Mouse (Mus musculus): ENCODE results near the gene Mmp11.
"Not testable (repeated sequence)": the region's sequence is repeated elsewhere in the genome, so short reads cannot be mapped to it uniquely, and the experiment has no call there.

Gene Mmp11

DNA sequence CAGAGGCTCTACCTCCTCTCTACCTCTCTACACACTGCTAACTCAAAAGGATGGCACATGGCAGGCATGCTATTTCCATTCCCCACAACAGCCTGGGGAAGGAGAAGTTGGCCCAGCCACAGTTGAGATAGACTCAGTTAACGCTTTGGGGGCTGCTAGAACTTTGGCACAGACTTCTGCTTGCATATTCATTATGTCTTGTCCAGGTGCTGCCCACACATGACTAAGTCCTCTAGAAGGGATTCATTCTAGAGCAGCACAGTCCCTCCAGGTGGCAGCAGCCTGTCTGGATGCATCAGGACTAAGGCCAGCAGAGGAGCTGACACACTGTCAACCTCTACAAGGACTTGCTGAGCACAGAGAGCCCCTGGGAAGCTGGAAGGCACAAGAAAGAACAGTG lies 40.1 kb downstream of the Mmp11 start:
- no peak for DNase-seq (ENCODE audit: low spot score)

DNA sequence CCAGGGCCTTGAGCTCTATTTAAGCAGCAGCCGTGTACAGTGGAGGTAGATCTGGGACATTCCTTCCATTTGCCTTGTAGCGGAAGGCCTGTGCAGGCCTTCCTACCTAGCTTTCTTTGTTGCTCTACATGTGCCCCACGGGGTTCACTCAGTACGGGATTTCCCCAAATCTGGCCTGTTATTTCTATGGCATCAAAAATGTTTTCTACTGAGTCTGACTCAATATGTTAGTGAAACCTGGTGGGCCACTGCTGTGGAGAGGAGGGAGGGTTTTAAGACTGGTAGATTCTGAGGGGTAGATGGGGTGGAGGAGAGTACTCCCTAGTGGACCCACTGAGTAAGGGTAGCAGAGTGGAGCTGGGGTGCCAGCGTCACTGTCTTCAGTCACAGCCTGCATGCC lies 40.6 kb downstream of the Mmp11 start:
- DNase-seq (ENCODE audit: low spot score), result no peak

- no peak for DNase-seq (ENCODE audit: low spot score)
Measured at GRCm38 (mm10) chr10:75894601-75895000, 41.7 kb downstream of the Mmp11 start.

- DNase-seq (ENCODE audit: low spot score), result peak; percentile 98
Measured at GRCm38 (mm10) chr10:75893089-75893750, 43.1 kb downstream of the Mmp11 start, which contains the start of gene Derl3. Gene Derl3, plus strand, starts transcription at chr10:75893413.

- DNase-seq (ENCODE audit: low spot score), result no peak
Measured at GRCm38 (mm10) chr10:75889406-75890153, 46.7 kb downstream of the Mmp11 start.

GRCm38 (mm10) chr10:75887504-75887903 lies 48.8 kb downstream of the Mmp11 start:
- DNase-seq (ENCODE audit: low spot score), result not testable (repeated sequence)

DNA sequence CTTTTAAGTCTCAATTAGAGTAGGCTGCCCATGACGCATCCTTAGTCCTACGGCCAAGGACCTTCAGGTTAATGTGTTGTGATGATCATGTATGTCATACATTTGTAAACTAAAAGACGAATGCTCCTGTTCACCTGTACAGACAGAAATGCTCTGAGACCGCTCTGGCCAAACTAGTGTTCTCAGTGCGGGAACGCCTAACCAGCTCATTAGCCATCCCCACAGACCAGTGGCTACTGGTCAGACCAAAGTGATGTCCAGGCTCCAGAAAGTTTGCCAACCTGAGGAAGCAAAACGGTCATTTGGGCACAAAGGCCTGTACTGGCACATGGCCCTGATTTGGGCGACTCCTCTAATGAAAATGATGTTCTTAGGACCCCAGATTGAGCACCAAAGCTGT lies 51.6 kb downstream of the Mmp11 start:
- DNase-seq (ENCODE audit: low spot score), result no peak

- DNase-seq (ENCODE audit: low spot score), result peak; percentile 79
Measured at GRCm38 (mm10) chr10:75883232-75883552, 53.1 kb downstream of the Mmp11 start.

DNA sequence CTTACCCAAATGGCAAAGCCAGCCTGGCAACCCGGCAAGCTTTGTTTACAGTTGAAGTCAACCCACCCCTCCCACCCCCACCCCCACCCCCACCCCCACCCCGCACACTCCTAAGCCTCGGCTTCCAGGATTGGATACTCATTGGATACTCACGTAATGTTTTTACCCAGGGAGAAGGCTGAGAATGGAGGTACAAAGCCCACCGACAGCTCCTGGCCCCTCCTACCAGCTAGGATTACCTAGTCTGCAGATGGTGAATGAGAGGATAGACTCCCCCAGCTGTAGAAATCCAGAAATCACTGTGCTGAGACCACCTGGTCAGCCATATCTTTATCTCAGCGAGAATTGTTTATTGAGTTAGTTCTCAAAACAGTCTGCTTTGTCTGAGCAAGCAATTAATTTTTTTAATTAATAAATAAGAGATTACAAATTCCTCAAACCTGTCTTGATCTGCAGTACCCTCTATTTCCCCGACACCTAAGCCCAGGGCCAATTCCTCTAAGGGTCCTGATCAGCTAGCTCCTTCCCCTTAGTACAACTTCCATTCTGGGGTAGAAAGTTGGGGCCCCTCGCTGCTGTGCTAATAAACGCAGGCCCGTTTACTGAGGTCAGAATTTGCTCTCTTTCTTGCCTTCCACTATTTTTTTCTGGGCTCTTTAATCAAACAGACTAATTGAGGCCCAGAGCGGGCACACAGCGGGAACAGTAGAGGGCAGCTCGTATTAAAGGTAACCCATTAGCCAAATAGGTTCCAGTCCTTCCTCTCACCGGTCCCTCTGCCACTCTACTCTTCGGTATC lies 53.7 kb downstream of the Mmp11 start:
- no peak for DNase-seq (ENCODE audit: low spot score)

DNA sequence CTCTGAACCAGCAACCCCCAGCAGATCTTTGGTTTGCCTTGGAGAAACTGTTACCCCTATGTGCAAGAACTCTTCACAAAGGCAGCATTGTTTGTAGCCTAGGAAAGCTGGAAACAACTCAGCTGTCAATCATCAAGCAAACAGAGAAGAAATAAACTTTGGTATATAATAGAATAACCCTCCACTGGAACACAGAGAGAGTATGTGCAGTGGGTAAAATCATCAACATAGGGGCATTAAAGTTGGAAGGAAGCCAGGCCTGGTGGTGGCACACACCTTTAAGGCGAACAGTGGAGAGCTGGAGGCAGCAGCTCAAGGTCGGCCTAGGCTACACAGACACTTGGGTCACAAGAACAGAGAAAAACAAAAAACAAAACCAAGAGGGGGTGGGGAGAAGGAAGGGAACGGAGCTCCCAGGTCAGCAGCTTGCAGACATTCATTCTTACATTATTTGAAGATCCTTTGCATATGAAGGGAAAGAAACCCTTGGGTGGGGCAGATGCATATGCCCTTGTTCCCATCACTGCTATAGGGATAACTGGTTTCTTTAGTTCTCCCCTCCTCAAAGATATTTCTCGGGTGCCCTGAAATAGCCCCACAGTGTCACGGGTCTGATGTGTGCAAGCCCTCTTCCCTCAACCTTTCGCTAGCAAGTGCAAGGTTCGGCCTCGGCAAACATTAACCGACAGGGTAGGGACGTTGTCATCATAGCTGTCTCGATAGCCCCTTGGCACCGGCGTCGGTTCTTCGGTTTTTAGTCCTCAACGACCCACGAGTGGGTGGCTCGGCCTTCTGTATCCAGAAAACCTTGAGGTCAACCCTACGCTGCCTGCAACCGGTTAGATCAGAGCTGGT lies 54.5 kb downstream of the Mmp11 start:
- no peak for DNase-seq (ENCODE audit: low spot score)

GRCm38 (mm10) chr10:75880771-75881577 lies 55.3 kb downstream of the Mmp11 start:
- no peak for DNase-seq (ENCODE audit: low spot score)

- no peak for DNase-seq (ENCODE audit: low spot score)
Measured at GRCm38 (mm10) chr10:75880351-75880750, 55.9 kb downstream of the Mmp11 start.

GRCm38 (mm10) chr10:75878836-75879235 lies 57.5 kb downstream of the Mmp11 start:
- no peak for DNase-seq (ENCODE audit: low spot score)

DNA sequence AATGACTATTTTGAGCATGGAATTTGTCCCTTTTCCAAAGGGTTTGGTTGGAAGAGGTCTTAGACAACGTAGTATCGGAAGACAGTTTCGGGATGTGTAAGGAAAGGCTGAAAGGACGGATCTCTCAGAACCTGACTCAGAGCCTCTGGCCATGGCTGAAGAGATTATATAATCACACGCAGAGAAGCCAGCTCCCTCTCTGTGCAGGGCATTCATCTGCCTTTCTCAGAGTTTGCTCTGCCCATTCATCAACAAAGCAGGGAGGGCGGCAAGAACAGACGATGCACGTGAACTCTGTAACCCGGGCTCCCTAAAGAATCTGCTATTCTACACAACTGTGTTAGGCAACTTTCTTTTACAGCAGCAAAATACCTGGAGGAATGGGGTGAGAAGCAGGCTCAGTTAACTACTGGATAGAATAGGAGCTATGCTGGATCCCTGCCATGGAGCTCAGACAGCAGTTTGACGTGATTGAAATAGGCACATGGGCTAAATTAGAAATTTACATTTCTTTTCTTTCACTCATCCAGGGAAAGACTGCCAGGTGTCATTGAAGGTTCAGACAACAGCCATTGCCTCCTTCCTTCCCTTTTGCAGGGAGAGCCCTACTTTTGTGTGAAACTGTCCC lies 62.6 kb downstream of the Mmp11 start:
- no peak for DNase-seq (ENCODE audit: low spot score)

Measured in left cerebral cortex, adult 11 months (tissue).